Mouse (Mus musculus) E14TG2a.4 (cell line): ENCODE results near the gene Pih1d3.

ENCODE experiments used
- H3K27me3 ChIP-seq: 2 replicates; pipeline ENCODE4 v1.6.1; 2014; ENCODE audit warnings: low read length, control low read depth; ENCODE audit not compliant: insufficient read depth
- H3K36me3 ChIP-seq: 2 replicates; pipeline ENCODE4 v1.6.1; 2014; ENCODE audit warnings: low read length, control low read depth; ENCODE audit not compliant: insufficient read depth
- H3K4me1 ChIP-seq: replicated peaks from 2 replicates; pipeline ENCODE4 v1.6.1; 2014; ENCODE audit warnings: low read depth, low read length, control low read depth
- H3K4me3 ChIP-seq: replicated peaks from 2 replicates; pipeline ENCODE4 v1.5.1; 2014; ENCODE audit warnings: mild to moderate bottlenecking, low read length
- H3K9me3 ChIP-seq: 2 replicates; pipeline ENCODE4 v1.6.1; 2014; ENCODE audit warnings: low read length, control low read depth
- CTCF ChIP-seq: conservative IDR thresholded peaks from 2 replicates; pipeline ENCODE4 v1.5.1; 2014; ENCODE audit warnings: low read length
- NANOG ChIP-seq: IDR thresholded peaks from 2 replicates; pipeline ENCODE4 v1.6.1; 2014; ENCODE audit warnings: borderline replicate concordance, low read length, mixed read lengths
- POU5F1 ChIP-seq: IDR thresholded peaks from 2 replicates; pipeline ENCODE4 v1.6.1; 2014; ENCODE audit warnings: low read length, borderline replicate concordance

The Pih1d3 gene

DNA sequence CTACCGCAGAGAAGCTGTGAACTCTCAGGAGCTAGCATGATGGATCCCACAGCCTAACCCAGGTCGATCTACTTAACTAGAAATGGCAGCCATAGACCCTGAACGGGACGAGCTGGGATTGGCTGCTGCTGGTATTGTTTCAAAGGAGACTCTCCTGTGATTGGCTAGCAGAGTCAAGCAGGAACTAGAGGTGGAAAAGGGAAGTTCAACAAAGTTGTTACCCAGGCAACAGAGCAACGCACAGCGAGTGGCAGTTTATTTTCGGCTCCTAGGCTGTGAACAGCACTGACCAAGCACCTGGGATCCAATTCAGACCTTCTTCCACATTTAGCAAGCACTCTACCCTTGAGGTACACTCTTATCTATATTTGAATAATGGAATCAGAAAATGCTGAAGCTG is at the start of gene Pih1d3, which contains the start of gene 4931428L18Rik:
Gene Pih1d3, plus strand, starts transcription at position 275 of the 400 bp plus-strand sequence.
Gene 4931428L18Rik, minus strand, starts transcription at position 121 of the 400 bp plus-strand sequence.
- no peaks in the 10 kb centered on the region for H3K4me1 ChIP-seq
- no peak within 1 kb of the TSS for H3K4me3 ChIP-seq
- no peaks in the 10 kb centered on the region for H3K36me3 ChIP-seq
- TF ChIP-seq CTCF = no peak
- TF ChIP-seq POU5F1 = no peak
- no peak for TF ChIP-seq NANOG
- no peaks in the 10 kb centered on the region for H3K27me3 ChIP-seq
- H3K9me3 ChIP-seq = peaks cover 16% of the 10 kb centered on the region

DNA sequence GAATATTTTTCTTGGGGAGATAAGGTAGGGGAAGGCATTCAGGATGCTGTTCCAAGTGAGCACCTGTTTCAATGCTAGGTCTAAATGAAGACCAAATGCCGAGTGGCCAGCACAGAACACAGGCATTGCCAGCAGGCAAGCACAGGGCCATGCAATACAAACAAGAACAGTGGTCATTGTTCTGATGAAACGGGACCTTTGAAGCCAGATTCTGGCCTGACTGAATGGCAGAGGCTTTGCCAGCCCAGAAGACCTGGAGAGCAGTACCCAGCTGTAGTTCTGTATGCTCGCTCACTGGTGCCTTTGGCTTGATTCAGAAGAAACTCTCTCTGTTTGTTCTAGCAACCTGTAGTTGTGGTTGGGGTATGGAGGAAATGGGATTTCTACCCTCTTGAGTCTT is 47.2 kb upstream of the Pih1d3 start:
- Histone ChIP-seq H3K27me3 (no peaks in the 10 kb centered on the region), H3K9me3 (no peaks in the 10 kb centered on the region), H3K36me3 (no peaks in the 10 kb centered on the region), H3K4me1 (no peaks in the 10 kb centered on the region), H3K4me3 (no peak overlapping the region)
- TF ChIP-seq CTCF (no peak), POU5F1 (no peak), NANOG (no peak)

DNA sequence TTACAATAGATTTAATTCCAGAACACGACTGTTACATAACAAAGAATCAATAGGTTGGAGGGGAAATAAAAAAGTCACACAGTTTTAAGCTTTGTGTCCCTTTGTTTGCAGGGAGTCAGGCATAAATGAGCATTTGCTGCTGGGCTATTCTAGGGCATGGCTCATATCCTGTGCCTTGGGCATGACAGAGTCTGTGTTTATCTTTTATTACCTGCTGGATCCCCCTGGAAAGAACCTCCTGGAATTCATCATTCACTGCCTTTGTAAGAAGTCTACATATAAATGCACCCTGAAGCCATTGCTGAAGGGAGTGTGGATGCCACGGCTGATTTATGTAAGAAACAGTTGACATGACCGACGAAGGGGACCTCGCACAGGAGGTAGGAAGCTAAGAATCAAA is 46.5 kb upstream of the Pih1d3 start, which contains the start of gene Lgsn:
Gene Lgsn, plus strand, starts transcription at position 301 of the 400 bp plus-strand sequence.
- Histone ChIP-seq H3K27me3 (no peaks in the 10 kb centered on the region), H3K4me3 (no peak within 1 kb of the TSS), H3K9me3 (no peaks in the 10 kb centered on the region), H3K4me1 (no peaks in the 10 kb centered on the region), H3K36me3 (no peaks in the 10 kb centered on the region)
- TF ChIP-seq CTCF (no peak), POU5F1 (no peak), NANOG (no peak)

DNA sequence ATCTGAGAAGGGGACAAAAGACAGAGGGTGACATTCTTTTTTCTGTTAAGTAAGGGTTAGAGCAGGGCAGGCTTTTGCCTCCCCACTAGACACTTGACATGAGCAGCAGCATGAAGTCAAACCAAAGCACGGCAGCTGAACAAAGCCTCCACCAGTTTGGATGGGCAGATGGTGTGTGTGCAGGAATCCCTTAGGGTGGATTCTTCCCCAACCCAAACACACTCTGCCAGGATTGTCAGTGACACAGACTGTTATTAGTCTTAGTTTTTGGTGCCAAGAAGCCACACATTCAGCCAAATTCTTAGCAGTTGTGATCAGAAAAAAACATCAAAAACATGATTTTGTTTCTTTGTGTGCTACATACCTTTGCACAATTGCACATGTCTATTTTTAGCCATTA is 44.4 kb upstream of the Pih1d3 start:
- no peak overlapping the region for H3K4me3 ChIP-seq
- H3K4me1 ChIP-seq = no peaks in the 10 kb centered on the region
- no peaks in the 10 kb centered on the region for H3K36me3 ChIP-seq
- no peaks in the 10 kb centered on the region for H3K27me3 ChIP-seq
- H3K9me3 ChIP-seq = no peaks in the 10 kb centered on the region
- TF ChIP-seq CTCF = no peak
- TF ChIP-seq POU5F1 = no peak
- TF ChIP-seq NANOG = no peak

DNA sequence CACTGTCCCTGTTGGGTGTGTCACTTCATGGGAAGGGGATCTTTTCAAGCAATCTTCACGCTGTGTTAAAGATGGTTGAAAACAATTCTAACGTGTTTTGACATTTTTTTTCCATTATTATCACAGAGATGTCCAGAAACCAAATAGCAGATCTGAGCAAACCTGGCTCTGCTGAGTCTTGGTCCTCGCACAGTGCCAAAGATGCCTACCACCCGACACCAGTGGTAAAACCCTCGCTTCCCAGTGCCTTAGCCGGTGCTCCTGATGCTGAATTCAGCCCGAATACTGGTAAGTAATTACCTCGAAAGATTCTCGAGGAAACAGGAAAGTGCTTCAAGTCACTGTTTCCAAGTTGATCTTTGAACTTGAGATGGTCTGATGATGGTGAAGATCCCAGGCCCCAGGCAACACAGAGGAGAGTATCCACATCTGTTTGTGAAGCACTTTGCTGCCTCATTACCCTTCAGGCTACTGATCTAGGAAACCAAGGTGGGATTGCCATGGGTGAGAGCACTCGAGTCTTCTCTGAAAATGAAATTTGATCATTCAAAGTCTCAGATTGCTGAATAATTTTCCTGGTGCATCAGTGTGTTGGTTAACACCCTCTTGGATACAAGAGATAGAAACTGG is 32.3 kb upstream of the Pih1d3 start:
- H3K9me3 ChIP-seq = no peaks in the 10 kb centered on the region
- TF ChIP-seq CTCF = no peak
- TF ChIP-seq POU5F1 = no peak
- no peak for TF ChIP-seq NANOG
- no peaks in the 10 kb centered on the region for H3K4me1 ChIP-seq
- no peaks in the 10 kb centered on the region for H3K36me3 ChIP-seq
- no peak overlapping the region for H3K4me3 ChIP-seq
- no peaks in the 10 kb centered on the region for H3K27me3 ChIP-seq

DNA sequence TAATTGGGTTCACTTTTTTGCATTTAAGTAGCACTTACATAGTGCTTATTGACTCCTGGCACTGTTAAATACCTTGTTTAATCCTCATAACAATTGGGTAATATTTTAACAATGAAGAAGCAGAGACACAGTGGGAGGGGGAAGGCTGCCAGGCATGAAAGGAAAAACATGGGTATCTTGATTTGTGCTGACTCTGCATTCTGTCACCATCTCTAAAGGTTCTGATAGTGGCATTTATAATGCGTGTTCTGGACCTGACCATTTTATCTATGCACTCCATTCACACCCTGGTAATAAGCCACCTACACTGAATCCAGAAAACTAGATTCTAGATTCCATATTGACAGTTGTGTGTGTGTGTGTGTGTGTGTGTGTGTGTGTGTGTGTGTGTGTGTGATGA is 27.0 kb upstream of the Pih1d3 start:
- TF ChIP-seq CTCF (no peak), POU5F1 (no peak), NANOG (no peak)
- Histone ChIP-seq H3K4me3 (no peak overlapping the region), H3K9me3 (no peaks in the 10 kb centered on the region), H3K4me1 (no peaks in the 10 kb centered on the region), H3K36me3 (no peaks in the 10 kb centered on the region), H3K27me3 (no peaks in the 10 kb centered on the region)

DNA sequence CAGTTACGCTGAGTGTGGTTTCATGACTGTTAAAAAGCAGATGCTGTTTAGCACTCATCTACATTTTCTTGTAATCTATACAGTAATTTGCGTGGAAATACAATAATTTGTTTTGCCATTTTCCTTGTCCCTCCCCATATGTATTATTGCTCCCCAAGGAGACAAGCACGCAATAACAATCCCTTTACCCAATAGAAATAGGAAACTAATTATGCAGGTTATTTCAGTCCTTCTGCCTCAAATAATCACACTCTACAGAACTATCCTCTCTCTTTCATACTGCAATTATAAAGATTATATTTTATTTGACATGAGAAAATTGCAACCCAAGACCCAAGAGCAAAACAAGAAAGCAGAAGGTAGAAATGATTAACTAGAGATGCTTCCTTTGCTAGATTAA is 25.7 kb upstream of the Pih1d3 start:
- H3K27me3 ChIP-seq = no peaks in the 10 kb centered on the region
- H3K9me3 ChIP-seq = no peaks in the 10 kb centered on the region
- no peaks in the 10 kb centered on the region for H3K36me3 ChIP-seq
- no peaks in the 10 kb centered on the region for H3K4me1 ChIP-seq
- no peak for TF ChIP-seq CTCF
- no peak for TF ChIP-seq POU5F1
- no peak for TF ChIP-seq NANOG
- no peak overlapping the region for H3K4me3 ChIP-seq

DNA sequence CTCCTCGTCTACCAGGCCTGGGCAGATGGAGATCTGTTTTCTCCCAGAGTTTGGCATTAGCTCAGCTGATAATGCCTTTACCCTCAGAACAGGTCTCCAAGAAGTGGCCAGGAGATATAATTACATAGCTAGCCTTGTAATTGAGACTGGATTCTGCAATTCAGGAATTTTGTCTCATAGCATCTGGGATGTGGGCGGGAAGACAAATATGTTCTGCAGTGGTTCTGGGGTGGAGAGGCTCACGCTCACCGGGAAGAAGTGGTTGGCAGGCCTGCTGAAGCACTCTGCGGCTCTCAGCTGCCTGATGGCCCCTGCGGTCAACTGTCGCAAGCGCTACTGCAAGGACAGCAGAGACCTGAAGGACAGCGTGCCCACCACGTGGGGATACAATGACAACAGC is 18.9 kb upstream of the Pih1d3 start:
- H3K4me1 ChIP-seq = no peaks in the 10 kb centered on the region
- TF ChIP-seq POU5F1 = no peak
- TF ChIP-seq NANOG = no peak
- no peak for TF ChIP-seq CTCF
- no peaks in the 10 kb centered on the region for H3K36me3 ChIP-seq
- H3K9me3 ChIP-seq = no peaks in the 10 kb centered on the region
- H3K4me3 ChIP-seq = no peak overlapping the region
- H3K27me3 ChIP-seq = no peaks in the 10 kb centered on the region

DNA sequence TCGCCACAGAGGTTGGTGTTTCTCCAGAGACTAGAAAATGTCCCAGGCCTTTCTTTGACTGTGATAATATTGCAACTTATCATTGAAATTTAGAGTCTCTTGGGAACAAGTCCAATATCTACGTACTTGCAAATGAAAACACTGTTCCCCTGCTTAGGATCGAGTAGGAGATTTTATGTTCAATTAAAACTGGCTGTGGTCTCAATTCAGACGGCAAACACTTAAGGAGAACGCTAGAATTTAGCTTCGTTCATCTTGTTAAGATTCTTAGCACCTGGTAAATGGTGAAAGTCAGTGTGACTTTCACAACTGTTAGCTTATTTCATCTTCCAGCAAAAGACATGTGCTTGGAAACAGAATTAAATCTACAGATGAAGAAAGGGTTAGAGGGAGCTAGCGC is 17.3 kb upstream of the Pih1d3 start:
- TF ChIP-seq POU5F1 (no peak), CTCF (no peak), NANOG (no peak)
- Histone ChIP-seq H3K9me3 (no peaks in the 10 kb centered on the region), H3K27me3 (no peaks in the 10 kb centered on the region), H3K36me3 (no peaks in the 10 kb centered on the region), H3K4me1 (no peaks in the 10 kb centered on the region), H3K4me3 (no peak overlapping the region)
